Mouse (Mus musculus): Measurements from ENCODE around the gene Zfp759. TPM values are rescaled to one million over a fixed set of nuclear protein-coding genes. Genes with fewer than 3 reads are reported as not detected.
"Not testable (repeated sequence)": the region's sequence is repeated elsewhere in the genome, so short reads cannot be mapped to it uniquely, and the experiment has no call there.

Zfp759 gene
- total RNA-seq (2021) = 4.6 and 5.5 TPM in 2 replicates
- long read RNA-seq, experiment 1, partial matches to known transcripts = 0 of 2 reads
- long read RNA-seq, experiment 1, other reads (novel, unspliced or antisense) = 0 of 2 reads
- long read RNA-seq, experiment 2 = 0 reads

DNA sequence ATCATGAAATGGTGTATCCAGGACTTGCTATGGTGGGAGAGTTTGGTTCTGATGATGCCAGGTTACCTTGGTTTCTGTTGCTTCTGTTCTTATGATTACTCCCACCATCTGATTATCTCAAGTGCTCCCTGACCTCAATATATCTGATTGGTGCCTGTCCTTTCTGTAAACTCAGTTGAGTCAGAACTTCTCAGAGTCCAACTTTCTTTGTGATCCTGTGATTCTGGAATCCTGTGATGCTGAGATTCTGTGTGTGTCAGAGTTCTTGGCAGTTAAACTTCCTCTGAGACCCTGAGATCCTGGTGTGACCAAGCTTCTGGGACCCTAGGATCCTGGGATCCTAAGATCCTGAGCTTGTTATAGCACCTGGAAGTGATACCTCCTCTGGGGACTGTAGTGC lies at the start of gene Zfp759:
Zfp759 (plus strand) TSS at position 301 of the 400 bp plus-strand sequence.
- not testable (repeated sequence) for DNase-seq

DNA sequence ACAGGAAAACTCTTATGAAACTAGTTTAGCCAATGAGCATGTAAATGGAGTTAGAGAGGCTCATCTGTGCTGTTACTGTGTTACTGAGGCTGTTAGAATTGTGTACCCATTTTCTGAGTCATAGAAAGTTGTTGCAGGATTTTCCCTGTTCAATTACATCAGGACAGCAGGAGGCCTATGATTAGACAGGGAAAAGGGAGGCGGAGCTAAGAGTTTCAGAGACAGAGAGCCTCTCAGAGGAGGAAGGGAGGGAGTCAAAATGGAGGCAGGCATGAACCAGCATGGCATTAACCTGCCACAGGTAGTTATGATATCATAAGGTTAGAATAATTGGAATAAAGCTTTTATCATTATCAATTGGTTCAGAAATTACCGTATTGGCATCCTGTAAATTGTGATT lies 48.7 kb upstream of the Zfp759 start:
- no peak for DNase-seq

DNA sequence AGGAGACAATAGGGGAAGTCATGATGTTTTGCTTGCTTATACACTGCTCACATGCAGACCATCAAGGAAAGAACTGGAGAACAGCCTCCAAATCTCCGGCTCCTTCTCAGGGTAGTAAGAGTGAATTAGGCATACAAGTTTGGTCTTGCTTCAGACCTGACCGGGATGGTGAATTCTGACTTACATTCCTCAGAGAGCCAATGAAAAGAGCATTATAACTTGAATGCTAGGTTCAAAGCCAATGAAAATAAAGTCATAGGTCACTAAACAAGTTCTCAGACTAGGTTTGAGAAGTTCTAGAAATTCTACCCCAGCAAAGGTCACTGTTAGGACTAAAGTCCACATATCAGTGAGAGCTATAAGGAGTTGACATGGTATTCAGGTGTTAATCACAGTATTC lies 44.2 kb upstream of the Zfp759 start:
- DNase-seq = no peak

DNA sequence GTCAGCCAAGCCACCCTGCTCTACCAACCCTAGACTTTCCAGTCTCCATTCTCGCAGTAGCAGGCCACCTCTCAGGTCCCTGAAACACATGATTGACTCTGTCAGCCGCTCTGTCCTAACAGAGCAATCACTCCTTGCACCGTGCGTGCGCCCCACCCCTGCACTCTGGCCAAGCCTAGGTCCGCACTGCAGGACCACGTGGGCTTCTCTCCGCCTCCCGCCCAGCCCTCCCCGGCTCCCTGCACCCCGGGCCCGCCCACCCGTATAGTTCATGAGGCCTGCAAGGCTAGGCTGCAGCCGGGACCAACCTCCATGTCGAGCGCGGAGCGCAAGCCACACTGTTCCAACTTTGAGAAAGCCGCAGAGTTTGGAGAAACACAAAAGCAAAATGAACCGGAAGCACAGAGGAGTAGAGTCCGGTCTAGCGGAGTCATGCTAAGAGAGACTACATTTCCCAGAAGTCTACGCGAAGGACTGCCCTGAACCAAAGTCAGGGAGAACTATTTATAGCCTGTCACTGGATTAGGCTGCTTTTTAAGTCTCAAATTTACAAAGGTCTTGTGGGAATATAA lies 40.2 kb upstream of the Zfp759 start:
- DNase-seq = peak; percentile 90

DNA sequence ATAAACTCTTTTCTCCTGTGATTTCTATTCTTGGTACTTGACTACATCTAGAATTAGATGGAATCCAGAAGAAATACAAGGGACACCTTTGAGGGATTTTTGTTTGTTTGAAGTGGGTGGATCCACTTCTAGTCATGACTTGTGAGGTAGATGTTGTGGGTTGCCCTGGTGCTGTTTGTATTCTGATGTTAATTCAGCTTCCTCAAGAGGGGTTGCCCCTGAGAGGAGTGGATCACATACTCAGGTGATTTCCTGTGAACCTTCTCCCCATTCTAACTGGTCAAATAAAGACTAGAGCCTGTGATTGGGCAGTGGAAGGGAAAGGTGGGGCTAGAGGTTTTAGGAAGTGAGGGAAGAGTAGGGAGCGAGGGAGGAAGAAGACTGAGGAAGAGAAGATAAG lies 39.5 kb upstream of the Zfp759 start:
- DNase-seq = no peak

DNA sequence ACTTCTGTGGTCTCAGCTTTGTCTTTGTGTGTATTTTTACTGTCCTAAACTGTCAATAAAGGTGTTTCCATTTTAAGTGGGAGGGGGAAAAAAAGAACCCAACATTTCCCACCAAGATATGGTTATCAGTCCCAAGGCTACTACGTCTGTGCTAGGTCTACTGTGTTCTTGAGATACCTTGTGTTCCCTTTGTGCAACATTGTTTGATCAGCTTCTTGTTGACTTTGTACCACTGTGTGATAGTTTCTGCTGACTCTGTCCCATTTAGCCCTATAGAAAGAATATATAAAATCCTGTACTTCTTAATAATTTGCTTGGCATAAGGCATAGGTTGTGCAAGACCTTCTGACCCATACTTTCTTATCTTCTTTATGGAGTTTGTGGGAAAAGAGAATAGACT lies 31.3 kb upstream of the Zfp759 start:
- no peak for DNase-seq

DNA sequence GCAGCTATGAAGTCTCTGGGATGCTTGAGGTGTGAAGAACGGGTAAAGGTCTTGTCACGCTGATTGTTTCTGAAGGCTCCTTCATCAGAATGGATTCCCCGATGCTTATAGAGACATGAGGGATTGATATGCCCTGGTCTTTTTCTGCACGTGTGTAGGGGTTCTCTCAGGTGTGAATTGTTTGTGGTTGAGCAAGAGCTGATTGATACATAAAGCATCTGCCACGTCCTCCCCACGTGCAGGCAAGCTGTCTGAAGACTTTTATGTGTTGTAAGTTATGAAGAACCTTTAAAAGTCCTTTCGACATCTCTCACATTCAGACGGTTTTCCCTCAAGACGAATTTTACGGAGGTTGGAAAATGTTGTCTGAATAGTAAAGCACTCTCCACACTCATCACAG lies 23.6 kb upstream of the Zfp759 start, which contains the start of gene Zfp708:
Zfp708 (minus strand) TSS at position 101 of the 400 bp plus-strand sequence.
- DNase-seq = no peak

DNA sequence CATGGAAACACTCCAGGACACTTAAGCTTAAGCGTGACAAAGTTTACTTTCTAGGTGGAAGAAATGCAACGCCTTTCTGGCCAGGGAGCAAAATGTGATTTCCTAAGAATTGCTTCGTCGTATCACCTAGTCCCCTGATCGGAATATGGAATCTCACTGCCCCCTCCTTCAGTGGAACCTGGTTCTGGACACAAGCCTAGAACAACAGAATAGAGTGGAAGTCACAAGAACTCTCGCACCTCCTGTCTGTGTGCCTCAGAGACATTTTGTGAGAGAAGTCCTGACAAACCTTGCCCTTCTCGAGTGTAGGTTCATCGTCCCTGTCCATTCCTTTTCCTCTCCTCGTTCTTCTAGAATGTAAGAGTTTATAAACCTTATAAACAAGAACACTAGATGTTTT lies 13.8 kb upstream of the Zfp759 start:
- DNase-seq = peak; percentile 6

DNA sequence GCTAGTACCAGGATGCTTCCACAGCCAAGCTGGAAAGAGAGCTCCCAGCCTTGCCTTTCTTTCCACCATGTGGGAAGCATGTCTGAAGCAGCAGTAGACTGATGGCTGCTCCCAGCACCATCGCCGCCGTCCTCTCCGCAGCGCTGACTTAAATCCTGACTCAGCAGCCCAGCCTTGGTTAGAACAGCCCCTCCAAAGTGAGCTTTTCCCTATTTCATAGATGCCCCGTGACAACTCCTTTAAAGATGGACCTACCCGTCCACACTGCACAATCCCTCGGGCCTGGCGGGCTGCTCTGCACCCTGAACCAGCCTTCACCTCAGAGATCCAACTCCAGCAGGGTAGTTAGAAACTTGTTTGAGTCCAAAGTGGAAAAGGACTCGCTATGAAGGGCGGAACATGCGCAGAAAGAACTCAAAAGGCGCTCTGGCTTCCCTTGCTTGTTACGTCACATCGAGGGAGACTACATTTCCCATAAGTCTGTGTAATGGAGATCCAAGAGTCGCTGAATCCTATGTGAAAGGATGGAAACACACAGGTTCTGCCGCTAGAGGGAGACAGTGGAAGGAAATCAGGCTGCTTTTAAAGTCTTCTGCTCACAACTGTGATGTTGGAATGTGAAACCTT lies 13.2 kb upstream of the Zfp759 start, which contains the start of gene Gm28557:
Gm28557 (minus strand) TSS at position 411 of the 627 bp plus-strand sequence.
- peak; percentile 92 for DNase-seq

DNA sequence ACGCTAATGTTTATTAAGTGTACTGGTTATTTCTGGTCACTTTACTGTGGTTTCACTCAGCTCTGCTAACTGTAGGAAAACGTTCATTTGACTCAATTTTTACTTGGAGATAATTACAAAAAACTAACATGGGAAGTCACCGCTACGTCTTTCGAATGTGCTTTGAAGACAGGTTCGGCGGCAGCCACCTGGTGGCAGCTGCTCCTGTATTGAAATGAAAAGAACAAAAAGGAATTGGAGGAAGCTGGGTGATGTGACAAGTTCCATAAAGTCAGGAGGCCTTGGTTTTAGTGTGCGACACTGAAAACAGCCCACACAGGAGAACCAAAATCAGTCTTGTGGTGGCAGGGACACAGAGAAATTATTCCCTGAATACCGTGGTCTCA lies 12.6 kb upstream of the Zfp759 start:
- DNase-seq = no peak

DNA sequence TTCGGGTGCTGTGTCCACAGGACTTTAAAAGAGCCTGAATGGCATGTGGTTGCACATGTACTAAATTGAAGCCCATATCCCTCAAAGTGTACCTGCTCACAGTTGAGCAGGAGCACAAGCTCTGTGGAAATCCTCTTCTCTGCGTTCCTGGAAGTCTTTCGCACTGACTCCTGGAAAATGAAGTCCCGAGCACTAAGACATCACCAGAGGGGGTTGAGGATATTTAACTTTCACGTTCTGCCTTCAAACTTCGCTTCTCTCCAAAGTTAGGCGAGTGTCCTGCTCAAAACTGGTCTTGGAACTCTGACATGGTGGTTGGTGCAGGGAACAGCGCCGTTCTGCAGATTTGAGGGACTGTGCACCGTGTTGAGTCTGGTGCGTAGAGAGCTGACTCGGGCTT lies 9.4 kb upstream of the Zfp759 start:
- peak; percentile 21 for DNase-seq

DNA sequence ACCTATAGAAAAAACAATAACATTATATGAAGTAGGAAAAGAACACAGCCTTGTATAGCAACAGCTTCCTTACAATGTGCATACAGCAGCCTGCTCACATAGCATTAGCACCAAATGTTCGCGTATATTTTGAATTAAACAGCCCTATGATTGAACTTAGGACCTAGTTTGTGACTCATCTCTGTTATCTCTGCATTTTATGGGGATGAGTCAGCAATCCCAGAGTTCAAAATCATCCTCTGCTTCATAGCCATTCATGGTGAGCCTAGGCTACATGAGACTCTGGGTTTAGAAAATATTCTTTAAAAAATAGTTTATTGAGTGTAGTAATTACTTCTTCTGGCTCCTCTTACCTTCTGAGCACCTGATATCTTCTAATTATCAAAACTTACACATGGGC lies 8.2 kb upstream of the Zfp759 start:
- DNase-seq = no peak

DNA sequence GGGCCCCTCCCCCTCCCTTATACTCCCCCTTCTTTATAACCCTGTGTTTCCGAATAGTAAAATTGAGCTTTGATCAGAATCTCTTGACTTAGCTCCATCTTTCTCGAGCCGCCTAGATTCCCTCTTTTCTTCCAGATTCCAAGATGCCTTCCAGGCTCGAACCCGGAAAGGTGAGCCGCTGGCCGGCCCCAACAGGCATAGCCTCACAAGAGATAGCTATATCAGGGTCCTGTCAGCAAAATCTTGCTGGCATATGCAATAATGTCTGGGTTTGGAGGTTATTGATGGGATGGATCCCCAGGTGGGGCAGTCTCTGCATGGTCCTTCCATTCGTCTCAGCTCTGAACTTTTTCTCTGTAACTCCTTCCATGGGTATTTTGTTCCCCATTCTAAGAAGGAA lies 5.3 kb upstream of the Zfp759 start, which contains the start of gene Rslcan18:
Rslcan18 (minus strand) TSS at position 101 of the 400 bp plus-strand sequence.
- not testable (repeated sequence) for DNase-seq

DNA sequence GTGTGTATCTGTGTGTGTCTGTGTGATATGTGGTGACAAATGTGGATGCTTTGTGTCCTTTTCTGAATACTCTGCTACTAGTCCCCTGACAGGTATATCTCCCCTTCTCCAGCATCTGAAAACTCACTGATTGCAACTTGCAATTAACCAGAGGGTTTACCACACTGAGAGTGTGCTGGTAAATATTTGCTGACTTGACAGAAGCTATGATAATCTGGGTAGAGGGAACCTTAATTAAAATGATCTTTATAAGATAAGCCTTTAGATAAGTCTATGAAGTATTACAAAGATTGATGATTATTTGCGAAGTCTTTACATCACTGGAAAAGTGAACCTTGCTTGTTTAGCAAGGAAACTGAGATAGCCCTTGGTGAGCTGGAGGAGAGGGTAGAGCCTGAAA lies 3.0 kb downstream of the Zfp759 start:
- no peak for DNase-seq

DNA sequence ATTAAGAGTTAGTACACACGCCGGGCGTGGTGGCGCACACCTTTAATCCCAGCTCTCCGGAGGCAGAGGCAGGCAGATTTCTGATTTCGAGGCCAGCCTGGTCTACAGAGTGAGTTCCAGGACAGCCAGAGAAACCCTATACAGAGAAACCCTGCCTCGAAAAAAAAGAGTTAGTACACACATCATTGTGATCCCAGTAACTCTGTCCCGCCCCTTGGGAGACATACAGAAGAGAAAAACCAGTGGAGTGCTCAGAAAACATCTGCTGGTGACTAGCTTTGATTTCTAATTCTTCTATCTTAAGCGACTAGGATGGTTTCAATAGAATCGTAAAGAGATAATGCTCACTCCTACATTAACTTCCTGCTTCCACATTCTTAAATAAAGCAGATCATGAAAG lies 6.0 kb downstream of the Zfp759 start:
- DNase-seq = not testable (repeated sequence)

DNA sequence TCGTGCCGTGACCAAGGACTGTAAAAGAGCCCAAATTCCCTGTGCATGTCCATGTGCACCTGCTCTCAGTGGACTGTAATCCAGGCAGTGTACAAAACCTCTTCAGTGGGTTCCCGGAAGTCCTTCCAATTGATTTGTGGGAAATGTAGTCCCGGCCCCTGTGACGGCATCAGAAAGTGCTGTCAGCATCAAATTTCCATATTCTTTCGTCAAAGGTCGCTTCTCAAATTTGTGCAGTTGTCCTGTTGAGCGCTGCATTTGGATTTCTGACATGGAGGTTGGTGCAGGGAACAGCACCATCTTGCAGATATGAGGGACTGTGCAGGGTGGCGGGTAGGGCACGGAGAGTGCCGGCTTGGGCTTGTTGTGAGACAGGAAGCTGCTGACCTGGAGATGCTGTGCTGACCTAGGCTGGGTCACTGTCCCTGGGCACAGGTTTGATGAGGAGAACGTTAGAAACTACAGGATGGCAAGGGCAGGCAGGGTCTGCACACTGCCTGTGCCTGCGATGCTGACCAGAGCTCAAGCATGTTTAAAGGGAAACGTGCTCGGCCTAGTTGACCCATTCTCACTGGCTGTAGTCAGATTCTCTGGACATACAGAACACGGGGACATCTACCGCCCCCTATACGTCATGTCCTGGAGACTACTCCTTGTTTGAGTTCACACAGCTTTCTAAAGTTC lies 6.7 kb downstream of the Zfp759 start:
- DNase-seq = peak; percentile 89

DNA sequence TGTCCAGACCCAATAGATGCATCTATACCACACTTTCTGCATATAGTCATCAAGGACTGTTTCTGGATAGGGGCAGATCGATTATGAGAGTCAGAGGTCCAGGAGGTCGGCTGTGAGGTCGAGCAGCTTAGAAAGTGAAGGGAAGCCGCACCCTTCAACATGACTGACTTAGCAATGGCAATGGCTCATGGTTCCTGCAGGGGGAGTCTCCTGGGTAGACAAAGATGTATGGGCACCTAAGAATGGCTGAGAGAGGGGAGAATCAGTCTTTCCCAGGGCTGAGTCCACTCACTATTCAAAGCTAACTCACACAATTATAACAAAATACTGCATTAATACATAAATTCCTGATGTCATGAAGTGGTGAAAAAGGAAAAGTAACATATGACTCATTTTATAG lies 44.7 kb downstream of the Zfp759 start:
- not testable (repeated sequence) for DNase-seq

DNA sequence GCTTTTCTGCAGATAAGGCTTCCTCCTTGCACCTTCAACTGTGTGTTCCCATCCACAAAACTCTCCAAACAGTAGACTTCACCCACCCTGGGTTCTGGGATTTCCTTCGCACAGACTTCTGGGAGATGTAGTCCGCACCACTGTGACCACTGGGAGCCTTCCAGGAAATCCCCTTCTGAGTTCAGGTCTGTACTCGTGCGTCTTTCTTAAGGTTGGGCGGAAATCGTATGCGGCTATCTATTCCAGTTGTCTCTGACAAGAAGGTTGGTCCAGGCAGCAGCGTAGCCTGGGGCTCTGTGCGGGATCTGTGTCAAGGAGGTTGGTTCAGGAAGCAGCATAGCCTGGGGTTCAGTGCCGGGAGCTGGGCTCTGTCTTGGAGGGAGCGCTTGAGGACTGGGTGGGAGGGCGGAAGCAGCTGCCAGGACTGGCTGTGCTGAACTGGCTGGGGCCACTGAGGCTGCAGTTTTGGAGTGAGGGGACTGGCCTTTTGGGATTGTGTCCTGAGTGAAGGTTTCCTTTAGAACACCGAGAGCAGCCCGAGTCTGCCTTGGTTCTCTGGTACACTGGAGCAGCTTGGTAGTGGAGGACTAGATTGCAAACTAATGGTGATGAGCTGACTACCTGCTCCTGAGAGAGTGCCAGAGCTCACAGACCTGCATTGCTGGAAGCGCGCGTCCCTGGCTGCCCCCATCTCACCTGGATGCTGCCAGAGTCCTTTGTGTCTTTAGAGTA lies 51.7 kb downstream of the Zfp759 start, which contains the start of gene Rsl1:
Rsl1 (plus strand) TSS at position 192 of the 732 bp plus-strand sequence.
- DNase-seq = peak; percentile 79

DNA sequence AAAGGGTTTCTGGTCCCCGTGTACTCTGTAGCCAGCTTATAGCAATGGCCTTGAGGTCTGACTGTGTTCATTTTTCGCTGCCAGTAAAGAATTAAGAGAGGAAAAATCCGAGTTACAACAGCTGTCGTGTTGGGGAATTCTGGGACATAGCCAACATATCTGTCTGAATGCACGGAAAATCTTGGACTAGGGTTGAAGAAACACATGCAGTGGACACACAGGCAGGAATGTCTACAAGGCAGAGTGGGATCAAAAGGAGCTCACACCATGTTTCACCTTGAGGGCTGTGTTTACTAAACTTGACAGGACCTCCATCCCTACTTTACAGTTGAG lies 52.2 kb downstream of the Zfp759 start:
- DNase-seq = no peak

All from adrenal gland, postnatal 14 days (tissue).